Mouse (Mus musculus) neural tube, embryonic 10.5 days (tissue): ENCODE results near the gene Gm9918.

Experiments
- DNase-seq: peaks from one replicate; pipeline ENCODE4 v3.0.0-alpha.2; 2017; ENCODE audit warnings: low spot score; ENCODE audit errors: extremely low spot score

Gm9918 gene

DNA sequence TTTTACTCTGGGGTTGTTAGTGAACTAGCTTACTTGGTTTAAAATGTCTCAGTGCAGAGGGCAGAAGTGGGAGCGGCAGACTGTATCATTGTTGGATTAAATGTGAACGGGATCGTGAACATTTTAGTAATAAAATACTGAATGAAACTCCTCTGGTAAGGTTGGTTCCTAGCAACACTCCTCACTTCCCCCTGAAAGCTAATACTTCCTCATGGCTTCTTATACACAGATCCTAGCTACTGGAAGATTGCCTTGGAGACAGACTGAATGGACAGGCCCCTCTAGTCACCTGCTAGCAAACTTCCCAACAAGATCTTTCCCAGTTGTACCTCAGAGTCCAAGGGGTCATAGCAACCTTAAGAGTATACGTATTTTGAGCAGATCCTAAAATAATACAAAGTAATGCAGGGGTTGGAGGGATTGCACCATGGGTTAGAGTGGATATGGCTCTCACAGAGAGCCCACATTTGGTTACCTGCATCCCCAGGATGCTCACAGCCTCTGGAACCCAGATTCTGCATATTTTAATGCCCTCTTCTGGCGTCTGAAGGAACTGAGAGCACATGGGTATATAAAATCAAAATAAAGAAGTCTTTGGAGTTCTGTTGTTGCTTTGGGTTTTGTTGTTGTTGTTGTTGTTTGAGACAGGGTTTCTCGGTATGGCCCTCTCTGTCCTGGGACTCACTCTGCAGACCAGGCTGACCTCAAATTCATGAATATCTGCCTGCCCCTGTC lies 3.8 kb downstream of the Gm9918 start:
- DNase-seq = no peak

DNA sequence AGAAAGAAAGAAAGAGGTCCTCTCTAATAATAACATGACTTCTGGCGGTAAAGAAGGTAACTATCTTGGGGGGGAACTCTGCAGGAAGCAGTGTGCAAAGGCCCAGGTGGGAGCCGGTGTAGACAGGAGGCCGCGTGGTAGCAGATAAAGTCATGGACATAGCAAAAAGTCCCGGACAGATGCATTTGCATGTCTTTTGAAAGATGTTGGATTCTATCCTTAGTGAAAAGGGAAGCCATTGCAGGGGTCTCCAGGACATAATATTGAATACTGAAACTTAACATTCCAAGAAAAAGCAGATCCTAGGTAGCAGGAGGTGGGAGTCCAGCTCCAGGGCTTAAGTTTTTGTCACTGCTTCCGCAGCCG lies 8.3 kb downstream of the Gm9918 start:
- DNase-seq = no peak

DNA sequence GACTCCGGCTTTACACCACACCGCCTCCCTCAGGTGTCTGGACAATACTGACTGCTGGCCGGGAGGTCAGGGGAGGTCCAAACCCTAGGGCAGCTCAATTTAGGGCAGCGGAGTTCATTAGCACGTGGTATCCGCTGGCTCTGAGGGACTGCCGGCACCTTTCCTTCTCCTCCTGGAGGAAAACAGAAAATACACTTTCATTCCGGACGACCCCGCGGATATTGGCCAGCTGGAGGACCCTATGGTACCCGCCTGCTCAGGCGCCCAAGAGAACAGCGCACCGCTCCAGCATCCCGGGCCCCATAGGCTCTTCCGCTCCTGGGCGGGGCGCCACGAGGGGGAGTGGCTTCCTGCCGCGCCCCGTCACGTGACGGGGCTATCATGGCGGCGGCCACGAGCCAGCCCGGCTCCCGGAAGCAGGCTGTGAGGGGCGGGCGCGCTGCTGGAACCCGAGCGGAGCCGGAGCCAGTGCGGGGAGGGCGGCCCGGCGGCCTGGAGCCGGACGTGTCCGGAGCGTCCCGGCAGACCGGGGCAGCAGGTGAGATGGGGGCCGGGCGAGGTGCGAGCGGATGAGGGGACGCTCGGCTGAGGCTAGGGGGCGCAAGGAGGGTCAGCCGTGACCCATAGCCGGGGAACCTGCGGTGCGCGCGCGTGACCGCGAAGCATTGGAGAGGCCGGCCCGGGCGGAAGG lies 8.9 kb downstream of the Gm9918 start, which contains the start of gene Mfsd5:
Gene Mfsd5 (plus strand): TSS at position 363 of the 691 bp plus-strand sequence.
- DNase-seq = peak; percentile 94

DNA sequence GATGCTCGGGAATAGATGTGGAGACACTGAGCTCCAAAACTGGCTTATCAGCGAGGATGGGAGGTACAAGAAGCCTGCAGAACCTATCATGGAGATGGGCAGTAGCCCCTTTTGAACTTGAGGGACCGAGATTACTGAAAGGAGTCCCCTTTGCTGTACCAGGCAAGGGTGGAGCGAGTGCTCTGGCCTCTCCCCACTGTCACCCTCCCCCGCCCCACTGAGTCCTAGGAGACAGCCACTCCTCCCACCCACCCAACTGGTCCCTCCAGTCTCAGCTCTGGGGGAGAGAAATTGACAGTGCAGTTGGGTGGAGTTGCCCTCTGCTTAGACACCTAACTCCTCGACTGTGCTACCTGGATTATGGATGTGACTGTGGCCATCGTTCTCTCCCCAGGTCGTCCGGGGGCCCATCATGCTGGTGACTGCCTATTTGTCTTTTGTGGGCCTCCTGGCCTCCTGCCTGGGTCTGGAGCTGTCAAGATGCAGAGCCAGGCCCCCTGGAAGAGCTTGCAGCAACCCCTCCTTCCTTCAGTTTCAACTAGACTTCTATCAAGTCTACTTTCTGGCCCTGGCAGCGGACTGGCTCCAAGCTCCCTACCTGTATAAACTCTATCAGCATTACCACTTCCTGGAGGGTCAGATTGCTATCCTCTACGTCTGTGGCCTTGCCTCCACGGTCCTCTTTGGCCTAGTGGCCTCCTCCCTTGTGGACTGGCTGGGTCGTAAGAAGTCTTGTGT lies 9.6 kb downstream of the Gm9918 start:
- DNase-seq = no peak

DNA sequence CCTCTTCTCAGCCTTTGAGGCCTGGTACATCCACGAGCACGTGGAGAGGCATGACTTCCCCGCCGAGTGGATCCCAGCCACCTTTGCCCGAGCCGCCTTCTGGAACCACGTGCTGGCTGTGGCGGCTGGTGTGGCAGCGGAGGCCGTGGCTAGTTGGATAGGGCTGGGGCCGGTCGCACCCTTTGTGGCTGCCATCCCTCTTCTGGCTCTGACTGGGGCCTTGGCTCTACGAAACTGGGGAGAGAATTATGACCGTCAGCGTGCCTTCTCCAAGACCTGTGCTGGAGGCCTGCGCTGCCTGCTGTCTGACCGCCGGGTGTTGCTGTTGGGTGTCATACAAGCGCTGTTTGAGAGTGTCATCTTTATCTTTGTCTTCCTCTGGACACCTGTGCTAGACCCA lies 10.3 kb downstream of the Gm9918 start:
- no peak for DNase-seq

DNA sequence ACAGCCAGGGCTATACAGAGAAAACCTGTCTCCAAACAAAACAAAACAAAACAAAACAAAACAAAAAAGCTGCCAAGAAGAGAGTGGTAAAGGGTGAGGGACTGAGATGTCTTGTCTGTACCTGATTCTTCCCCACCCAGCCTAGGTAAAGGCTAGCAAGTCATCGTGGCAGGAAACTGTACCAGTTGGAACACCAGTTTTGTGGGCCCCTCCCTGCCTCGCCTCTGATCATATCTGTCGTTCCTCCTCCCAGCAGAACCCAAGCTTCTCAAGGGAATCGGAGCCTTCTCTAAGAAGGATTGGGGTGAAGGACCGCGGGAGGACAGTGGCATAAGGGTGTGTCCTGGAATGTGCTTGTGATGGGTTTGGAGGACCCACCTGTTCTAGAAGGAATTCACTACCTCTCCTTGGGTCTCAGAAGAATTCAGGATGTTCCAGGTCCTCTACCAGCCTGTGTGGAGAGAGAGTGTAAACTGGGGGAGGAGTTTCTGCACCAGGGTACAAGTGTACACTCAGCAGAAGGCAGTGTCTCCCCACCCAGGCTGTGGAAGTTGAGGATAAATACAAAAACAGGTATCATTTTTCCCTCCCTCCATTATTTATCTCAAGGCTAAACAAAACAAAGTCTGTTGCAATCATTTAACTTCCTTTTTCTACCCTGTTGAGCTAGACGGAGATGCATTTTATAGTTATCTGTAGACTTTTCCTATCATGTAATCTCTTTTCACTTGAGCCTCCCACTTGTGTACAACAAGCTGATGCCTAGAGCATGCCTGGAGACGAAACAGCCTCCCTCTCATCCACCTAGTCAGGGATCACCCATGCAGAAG lies 12.3 kb downstream of the Gm9918 start:
- no peak for DNase-seq

DNA sequence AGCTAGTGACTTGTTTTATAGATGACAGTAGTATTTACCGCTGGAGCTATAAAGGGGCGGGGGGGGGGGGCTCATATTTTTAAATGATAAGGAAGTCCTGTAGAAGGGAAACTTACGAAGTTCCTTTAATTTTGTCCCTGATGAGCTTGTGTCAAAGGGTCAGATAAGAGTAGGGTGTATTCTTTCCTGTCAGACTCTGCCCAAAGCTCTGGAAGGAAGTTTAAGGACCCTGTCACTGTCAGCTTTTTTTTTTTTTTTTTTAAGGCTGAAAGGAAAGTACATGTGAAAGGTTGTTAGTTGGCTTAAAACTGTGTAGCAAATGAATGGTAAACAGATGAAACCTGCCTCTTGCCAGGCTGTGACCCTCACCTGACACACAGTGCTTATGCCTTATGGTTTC lies 13.3 kb downstream of the Gm9918 start:
- no peak for DNase-seq

DNA sequence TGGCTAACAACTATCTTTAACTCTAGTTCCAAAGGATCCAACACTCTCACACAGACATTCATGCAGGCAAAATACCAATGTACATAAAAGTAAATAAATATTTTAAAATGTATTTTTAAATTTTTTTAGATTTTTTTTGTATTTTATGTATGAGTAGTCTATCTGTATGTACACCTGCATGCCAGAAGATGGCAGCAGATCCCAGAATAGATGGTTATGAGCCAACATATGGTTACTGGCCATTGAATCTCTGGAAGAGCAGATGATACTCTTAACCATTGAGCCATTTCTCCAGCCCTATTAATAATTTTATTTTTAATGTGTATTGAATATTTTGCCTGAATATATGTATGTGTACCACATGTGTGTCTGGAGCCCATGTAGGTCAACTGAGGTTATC lies 17.0 kb downstream of the Gm9918 start:
- DNase-seq = no peak

DNA sequence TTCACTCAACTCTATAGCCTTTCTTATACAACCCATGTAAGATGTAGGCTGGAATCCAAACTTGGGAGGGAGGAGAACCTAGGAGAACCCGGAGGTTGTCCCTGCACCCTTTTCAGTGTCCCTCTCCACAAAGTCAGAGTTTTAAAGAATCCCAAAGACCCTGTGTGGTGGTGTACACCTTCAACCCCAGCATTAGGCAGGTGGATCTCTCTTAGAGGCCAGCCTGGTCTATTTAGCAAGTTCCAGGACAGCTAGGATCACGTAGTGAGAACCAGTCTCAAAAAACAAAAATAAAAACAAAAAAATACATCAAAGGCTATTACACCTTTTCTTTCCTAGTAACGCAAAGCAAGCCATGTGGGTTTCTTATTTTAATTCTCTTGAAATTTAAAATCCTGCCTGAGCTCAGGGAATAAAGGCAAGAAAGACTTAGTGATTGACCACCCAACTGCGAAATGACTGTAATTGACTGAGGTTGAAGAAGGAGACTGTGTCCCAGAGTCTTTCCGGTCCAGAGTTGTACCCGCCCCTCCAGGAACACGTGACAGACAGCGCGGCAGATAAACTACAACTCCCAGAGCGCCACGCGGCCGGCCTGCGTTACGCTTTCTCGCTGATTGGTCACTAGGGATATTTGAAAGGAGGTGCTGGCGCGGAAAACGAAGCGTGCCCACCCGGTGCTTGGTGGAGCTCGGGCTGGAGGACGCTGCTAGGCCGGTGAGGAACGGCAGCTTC lies 25.4 kb downstream of the Gm9918 start, which contains the start of gene Espl1:
Gene Espl1 (plus strand): TSS at position 634 of the 735 bp plus-strand sequence.
- peak; percentile 96 for DNase-seq

DNA sequence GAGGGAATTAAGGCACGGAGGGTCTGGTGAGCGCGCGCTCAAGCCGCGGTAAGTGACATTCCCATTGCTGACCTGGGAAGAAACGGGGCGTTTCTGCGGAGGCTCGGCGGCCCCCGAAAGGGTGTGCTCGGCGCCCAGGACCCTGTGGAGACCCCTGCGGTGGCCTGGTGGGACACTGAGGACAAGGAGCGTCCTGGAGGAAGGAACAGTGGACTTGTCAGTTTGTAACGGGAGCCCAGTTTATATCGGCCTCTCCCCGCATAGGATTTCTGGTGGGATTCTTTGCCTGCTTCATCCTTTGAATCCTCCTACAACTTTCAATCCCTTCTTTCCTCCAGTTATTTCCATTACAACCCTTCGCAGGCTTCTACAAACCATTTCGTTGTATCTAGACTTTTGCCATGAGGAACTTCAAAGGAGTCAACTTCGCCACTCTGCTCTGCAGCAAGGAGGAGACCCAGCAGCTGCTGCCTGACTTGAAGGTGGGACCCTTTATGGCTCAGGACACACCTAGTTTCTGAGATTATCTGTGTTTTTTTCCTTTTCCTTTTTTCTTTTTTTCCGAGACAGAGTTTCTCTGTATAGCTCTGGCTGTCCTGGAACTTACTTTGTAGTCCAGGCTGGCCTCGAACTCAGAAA lies 26.1 kb downstream of the Gm9918 start:
- DNase-seq = no peak

DNA sequence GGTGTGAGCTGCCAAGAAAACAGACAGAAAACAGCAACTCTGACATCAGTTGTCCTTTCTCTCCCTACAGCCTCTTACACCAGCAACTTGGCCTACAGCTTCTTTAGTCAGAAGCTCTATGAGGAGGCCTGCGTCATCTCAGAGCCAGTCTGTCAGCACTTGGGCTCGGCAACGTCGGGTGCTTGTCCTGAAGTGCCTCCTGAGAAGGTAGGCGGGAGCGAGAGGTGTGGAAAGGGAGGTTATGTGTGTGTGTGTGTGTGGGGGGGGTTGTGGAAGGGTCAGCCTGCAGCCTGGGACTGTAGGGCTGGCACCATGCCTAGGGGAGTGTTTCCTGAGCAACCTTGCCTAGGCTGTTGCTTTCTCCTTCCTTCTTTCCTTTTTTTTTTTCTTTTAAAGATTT lies 32.2 kb downstream of the Gm9918 start:
- no peak for DNase-seq

DNA sequence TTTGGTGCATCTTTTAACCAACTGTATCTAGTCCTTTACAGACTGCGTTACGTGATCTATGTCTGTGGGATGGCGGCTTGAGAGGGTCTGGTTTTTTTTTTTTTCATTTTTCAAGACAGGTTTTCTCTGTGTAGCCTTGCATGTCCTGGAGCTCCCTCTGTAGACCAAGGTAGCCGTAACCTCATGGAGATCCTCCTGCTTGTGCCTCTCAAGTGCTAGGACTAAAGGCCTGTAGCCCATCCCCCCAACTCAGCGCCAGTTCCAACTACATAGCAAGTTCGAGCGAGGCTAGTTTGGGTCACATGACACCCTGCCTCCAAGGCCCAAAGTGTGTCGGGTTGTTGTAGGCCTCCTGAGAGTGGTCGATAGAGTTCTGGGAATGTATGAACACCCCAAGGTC lies 38.4 kb downstream of the Gm9918 start:
- DNase-seq = no peak

DNA sequence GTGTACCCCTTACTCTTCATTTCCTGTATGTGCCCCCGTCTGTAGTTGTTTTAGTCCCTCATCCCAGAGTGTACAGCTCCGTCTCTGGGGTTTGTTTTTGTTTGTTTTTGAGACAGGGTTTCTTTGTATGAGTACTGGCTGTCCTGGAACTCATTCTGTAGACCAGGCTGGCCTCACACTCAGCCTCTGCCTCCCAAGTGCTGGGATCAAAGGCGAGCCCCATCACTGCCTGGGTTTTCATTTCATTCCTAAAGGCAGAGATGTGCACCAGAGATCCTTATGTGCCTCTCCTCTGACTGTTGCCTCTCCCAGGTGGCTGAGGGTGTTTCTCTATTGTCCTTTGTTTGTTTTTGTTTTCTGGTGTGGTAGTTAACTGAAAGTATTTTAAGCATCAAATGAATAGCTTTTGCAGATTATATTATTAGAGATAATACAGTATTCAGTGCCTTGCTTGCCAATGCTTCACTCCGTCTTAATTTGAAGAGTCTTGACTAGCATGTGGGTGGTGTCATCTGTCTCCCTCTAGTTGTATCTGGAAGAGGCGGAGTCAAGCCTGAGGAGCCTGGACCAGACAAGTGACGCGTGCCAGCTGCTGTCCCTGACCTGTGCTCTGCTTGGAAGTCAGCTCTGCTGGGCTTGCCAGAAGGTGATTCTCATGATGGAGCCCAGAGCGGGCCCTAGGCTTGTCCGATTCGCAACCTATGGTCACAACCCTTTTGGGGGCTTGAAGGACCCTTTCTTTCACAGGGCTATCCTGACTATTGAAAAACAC lies 39.9 kb downstream of the Gm9918 start:
- DNase-seq = no peak

DNA sequence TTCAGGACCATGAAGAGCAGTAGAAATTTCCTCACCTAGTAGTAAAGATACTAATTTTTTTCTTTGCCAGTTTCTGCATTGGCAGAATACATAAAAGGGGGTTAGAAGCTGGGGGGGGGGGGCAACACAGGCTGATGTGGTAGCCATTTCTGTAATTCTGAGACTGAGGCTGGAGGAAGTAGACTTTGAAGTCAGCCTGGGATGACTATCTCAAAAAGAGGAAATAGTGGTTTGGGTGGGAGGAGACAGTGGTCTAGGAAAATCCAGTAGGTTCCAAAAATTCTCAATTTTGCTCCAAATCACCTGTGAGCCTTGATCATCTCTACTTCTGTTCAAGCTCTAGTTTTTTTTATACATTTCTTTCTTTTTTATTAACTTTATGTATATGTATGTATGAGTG lies 41.1 kb downstream of the Gm9918 start:
- DNase-seq = no peak

DNA sequence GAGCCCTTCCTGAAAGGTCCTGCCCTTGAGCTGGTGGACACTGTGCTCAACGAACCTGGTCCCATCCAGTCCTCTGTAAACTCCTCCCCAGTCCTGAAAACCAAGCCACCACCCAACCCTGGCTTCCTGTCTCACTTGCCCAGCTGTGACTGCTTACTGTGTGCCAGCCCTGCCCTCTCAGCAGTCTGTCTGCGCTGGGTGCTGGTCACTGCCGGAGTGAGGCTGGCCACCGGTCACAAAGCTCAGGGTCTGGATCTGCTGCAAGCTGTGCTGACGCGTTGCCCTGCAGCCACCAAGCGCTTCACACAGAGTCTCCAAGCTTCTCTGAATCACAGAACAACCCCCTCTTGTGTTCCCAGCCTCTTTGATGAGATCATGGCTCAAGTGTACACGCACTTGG lies 44.9 kb downstream of the Gm9918 start:
- DNase-seq = no peak

DNA sequence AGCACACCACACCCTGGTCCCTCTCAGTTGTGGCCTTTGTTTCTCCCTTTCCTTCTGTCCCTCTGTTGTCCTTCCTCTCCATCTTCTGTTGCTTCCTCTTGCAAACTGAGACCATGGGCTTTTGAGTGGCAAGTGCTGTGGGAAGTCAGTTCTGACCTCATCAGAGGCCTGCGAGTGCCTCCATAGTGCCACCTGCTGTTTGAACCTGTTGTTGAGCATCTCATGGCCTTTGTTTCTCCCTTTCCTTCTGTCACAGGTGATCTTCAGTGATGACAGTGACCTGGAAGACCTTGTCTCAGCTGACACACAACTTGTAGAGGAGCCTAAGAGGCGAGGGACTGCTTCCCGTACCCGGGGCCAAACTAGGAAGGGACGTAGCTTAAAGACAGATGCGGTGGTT lies 45.9 kb downstream of the Gm9918 start:
- DNase-seq = no peak
